Mouse (Mus musculus) monocyte, adult 5-6 weeks (primary cell): ENCODE results near the gene Nup85. TPM values are rescaled to one million over a fixed set of nuclear protein-coding genes. Genes with fewer than 3 reads are reported as not detected.

Experiments used
- ATAC-seq: fragments of 153-309, 156-312 bp; replicated peaks from 2 replicates; pipeline ENCODE4 v1.8.0; 2017; ENCODE audit warnings: mild to moderate bottlenecking; ENCODE audit not compliant: low TSS enrichment, insufficient number of reproducible peaks, severe bottlenecking, poor library complexity, low FRiP score
- total RNA-seq: library from RNA; stranded (forward); fragments of 200-1000, 200-491, 200-594 nt; gene quantifications from 3 replicates; pipeline ENCODE4 v1.2.3, GENCODE M21; 2017

Nup85 gene
- total RNA-seq, 1 experiment from 2014 or later: 44.3 TPM

- no peak for ATAC-seq
Observed at GRCm38 (mm10) chr11:115609576-115609975, 45.3 kb downstream of the Nup85 start.

- ATAC-seq: no peak
Observed at GRCm38 (mm10) chr11:115611173-115611572, 46.9 kb downstream of the Nup85 start.

- ATAC-seq: no peak
Observed at GRCm38 (mm10) chr11:115612059-115612409, 47.8 kb downstream of the Nup85 start.

- peak; percentile 84 for ATAC-seq
Observed at GRCm38 (mm10) chr11:115612410-115613137, 48.3 kb downstream of the Nup85 start, which contains the start of gene Mif4gd. Gene Mif4gd, minus strand, starts transcription at chr11:115612969.

GRCm38 (mm10) chr11:115613138-115613945 is 49.1 kb downstream of the Nup85 start:
- peak; percentile 44 for ATAC-seq

- no peak for ATAC-seq
Observed at GRCm38 (mm10) chr11:115614346-115615107, 50.3 kb downstream of the Nup85 start.

- ATAC-seq: no peak
Observed at GRCm38 (mm10) chr11:115615108-115615825, 51.0 kb downstream of the Nup85 start.

- no peak for ATAC-seq
Observed at GRCm38 (mm10) chr11:115615875-115616274, 51.6 kb downstream of the Nup85 start.

GRCm38 (mm10) chr11:115616371-115616770 is 52.1 kb downstream of the Nup85 start:
- ATAC-seq: no peak

GRCm38 (mm10) chr11:115616893-115617292 is 52.7 kb downstream of the Nup85 start:
- no peak for ATAC-seq

- ATAC-seq: no peak
Observed at GRCm38 (mm10) chr11:115618001-115618400, 53.8 kb downstream of the Nup85 start.

GRCm38 (mm10) chr11:115618732-115619516 is 54.7 kb downstream of the Nup85 start:
- ATAC-seq: no peak

GRCm38 (mm10) chr11:115619949-115620348 is 55.7 kb downstream of the Nup85 start:
- no peak for ATAC-seq

GRCm38 (mm10) chr11:115623487-115624070 is 59.3 kb downstream of the Nup85 start:
- no peak for ATAC-seq

- no peak for ATAC-seq
Observed at GRCm38 (mm10) chr11:115625877-115626276, 61.6 kb downstream of the Nup85 start.

- no peak for ATAC-seq
Observed at GRCm38 (mm10) chr11:115626824-115627616, 62.8 kb downstream of the Nup85 start.
